Mouse (Mus musculus): ENCODE results near the gene Pisd.
"Not testable (repeated sequence)": the region's sequence is repeated elsewhere in the genome, so short reads cannot be mapped to it uniquely, and the experiment has no call there.

Gene Pisd

DNA sequence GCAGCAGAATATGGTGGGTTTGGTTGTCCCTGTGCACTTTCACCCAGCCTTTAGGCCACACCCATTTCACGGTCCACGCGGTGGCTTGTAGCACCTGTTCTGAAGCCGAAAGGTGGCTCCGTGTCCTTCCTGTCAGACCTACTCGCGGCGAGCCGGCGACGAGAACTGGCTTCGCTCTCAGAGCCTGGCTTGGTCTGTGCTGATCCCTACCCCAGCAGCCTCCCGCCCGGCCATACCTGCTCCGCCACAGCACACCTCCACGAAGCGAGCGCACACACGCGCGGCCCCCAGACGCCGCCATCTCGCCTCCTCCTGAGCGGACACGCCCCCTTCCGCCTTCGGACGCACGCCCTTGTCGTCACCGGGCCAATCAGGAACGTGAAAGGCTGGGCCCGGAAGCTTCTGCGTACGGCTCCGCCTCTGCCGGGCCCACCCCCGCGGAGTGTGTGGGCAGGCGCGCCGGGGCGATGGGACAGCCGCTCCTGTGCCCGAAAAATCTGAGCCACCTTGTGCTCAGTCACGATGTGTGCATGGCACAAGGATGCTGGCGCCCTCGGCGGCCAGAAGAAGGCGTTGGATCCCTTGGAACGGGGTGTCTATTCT, at the start of gene Pisd:
Pisd (minus strand) TSS at position 334 of the 603 bp plus-strand sequence.
- peak; percentile 90 for DNase-seq (ENCODE audit: low spot score)

- DNase-seq (ENCODE audit: low spot score), result no peak
These were observed 49.1 kb upstream of the Pisd start for GRCm38 (mm10) chr5:32834497-32834896.

DNA sequence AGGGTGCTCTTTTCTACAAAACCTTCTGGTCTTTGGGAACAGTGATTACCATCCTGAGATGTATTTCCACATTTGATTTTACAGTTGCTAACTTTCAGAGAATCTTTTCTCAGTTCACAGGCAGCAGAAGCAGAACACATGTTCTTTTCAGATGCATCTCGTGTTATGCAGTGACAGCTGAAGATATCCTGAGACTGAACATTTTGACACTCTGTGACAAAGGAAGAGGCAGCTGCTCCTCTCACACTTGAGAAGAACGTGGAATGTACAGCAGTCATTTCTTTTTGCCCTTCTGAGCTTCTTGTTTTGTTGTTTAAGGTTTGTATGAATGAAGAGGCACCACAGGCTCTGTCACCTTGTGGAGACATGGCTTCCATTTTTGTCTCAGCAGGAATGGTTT, 44.6 kb upstream of the Pisd start:
- no peak for DNase-seq (ENCODE audit: low spot score)

DNA sequence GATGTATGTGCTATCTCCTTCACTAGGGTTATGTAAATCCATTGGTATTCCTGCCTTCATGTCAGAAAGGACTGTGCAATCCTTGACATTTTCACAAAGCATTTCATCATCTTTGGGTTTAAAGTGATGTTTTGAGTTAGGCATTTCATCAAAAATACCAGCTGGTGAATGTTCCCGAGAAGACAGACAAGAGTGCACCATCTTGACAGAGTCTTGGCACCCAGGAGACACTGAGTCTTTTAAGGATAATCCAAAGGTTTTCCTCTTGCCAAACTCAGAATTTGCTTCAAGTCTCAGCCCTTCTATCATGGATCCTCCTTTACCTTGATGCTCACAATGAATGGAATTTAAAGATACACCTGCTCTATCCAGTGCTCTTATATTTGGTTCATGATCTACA, 43.3 kb upstream of the Pisd start:
- DNase-seq (ENCODE audit: low spot score), result not testable (repeated sequence)

DNA sequence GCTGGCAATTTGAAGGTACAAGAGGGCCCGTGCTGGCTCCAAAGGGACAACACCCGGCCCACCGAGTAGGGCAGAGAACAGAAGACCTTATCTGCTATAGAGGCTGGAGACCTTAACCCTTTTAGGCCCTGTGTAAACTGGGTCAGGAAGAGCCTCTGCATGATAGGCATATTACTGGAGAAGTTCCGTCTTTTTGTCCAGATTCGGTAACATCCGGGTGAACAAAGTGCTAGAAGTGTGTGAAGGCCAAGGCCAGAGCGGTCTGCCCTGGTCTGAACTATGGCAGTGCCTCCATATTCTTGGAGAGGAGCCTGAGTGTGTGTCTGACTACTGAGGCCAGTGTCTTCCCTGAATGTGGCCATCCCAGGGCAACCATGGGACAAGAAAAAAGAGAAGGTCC, 41.6 kb upstream of the Pisd start, which contains the start of gene Gm20671:
Gm20671 (minus strand) TSS at position 101 of the 400 bp plus-strand sequence.
- DNase-seq (ENCODE audit: low spot score), result no peak

DNA sequence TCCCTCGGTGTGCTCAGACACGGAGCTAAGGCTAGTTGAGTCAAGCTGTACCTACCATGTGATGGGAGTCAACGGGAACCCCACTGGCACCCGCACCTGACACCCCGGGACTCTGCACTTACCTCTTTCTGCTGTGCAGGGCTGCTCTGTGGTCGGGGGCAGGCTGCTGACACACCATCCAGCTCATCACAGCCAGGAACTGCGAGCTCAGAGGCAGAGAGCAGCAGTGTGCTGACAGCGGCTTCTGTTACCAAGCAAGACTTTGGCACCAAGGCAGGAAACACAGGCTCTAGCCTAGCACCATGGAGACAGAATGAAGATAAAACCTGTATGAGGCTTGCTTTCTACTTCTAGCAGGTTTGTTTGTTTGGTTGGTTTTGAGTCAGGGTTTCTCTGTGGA, 35.0 kb upstream of the Pisd start:
- no peak for DNase-seq (ENCODE audit: low spot score)

GRCm38 (mm10) chr5:32815396-32815795, 29.9 kb upstream of the Pisd start:
- DNase-seq (ENCODE audit: low spot score), result no peak

DNA sequence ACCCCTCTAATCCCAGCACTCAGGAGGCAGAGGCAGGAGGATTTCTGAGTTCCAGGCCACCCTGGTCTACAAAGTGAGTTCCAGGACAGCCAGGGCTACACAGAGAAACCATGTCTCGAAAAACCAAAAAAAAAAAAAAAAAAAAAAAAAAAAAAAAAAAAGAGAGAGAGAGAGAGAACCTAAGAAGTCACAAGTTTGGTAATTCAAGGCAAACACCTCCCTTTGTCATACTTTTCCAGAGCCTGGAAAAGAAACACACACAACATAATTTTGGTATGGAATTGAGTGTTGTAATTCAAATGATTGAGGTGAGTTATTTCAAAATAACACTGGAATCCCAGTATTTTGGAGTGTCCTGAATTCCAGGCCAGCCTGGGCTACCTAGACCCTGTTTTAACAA, 1.0 kb upstream of the Pisd start:
- DNase-seq (ENCODE audit: low spot score), result not testable (repeated sequence)

GRCm38 (mm10) chr5:32784726-32785125, 720 bp downstream of the Pisd start:
- DNase-seq (ENCODE audit: low spot score), result peak; percentile 24

DNA sequence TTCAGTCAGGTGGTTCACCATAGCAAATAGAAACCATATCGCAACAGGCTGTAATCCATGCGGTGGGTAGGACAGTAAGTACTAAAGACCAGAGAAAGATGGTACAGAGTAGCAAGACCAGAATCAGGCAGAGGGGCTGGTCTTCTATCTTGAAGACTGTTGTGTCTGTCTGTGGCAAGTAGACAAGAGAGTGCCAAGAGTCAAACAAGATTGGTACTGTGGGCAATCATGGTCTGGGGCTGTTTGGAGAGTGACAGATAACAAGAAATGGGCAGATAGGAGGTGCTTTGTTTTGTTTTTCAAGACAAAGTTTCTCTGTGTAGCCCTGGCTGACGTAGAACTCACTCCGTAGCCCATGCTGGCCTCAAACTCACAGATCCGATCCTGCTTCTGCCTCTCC, 3.9 kb downstream of the Pisd start:
- no peak for DNase-seq (ENCODE audit: low spot score)

GRCm38 (mm10) chr5:32778168-32778567, 7.3 kb downstream of the Pisd start:
- no peak for DNase-seq (ENCODE audit: low spot score)

DNA sequence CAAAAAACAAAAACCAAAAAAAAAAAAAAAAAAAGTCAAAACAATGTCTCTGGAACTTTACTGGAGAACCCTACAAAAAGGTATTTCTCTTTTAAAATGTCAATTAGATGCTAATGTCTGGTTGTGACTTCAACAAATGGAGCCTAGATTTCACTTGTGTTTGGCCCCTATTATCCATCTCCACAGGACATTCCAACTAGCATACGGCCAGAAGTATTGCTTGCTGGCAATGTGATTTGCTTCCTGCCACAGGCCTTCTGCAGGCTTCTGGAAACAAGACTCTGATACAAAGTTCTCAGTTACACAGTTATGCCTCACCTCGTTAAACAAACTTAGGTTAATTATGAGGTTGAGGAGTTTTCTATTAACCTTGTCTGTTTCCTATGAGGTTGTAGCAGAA, 13.1 kb downstream of the Pisd start:
- DNase-seq (ENCODE audit: low spot score), result no peak

GRCm38 (mm10) chr5:32767636-32768373, 17.6 kb downstream of the Pisd start:
- DNase-seq (ENCODE audit: low spot score), result no peak

DNA sequence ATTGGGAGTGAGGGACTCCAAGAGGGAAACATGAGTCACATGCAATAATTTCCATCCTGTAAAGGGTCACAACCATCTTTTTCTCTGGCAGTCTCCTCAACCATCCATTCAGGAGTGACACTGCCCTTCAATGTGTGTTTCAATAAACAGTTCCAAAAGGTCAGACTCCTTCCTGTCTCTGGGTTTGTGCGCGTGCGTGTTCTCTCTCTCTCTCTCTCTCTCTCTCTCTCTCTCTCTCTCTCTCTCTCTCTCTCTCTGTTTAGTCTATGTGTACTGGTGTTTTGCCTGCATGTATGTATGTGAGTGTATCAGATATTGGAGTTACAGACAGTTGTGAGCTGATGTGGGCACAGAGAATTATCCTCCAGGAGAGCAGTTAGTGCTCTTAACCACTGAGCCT, 18.4 kb downstream of the Pisd start:
- no peak for DNase-seq (ENCODE audit: low spot score)

DNA sequence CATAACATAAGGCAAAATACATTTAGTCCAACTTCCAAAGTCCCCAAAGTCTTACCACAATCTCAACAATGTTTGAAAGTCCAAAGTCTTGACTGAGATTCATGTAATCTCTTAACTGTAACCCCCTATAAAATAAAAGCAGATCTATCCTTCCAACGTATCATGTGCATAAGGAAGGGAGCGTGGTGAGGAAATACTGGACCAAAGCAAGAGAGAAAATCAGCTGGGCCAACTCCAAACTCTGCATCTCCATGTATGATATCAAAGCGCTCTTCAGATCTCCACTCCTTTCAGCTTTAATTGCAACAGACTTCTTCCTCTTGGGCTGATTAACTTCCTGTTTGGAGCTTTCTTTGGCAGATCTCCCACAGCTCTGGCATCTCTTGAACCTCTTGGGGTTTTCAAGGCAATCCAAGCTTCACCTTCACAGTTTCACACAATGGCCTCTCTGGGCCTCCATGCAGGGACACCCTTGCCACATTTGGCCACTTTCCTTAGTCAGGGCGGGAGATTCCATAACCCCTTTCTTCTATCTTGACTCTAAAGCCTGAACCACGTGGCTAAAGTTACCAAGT, 23.8 kb downstream of the Pisd start:
- DNase-seq (ENCODE audit: low spot score), result no peak

GRCm38 (mm10) chr5:32760787-32761186, 24.7 kb downstream of the Pisd start:
- DNase-seq (ENCODE audit: low spot score), result no peak

- DNase-seq (ENCODE audit: low spot score), result not testable (repeated sequence)
These were observed 25.1 kb downstream of the Pisd start for GRCm38 (mm10) chr5:32760352-32760751.

- DNase-seq (ENCODE audit: low spot score), result no peak
These were observed 25.8 kb downstream of the Pisd start for GRCm38 (mm10) chr5:32759662-32760061.

- no peak for DNase-seq (ENCODE audit: low spot score)
These were observed 29.3 kb downstream of the Pisd start for GRCm38 (mm10) chr5:32756141-32756540.

GRCm38 (mm10) chr5:32751736-32752135, 33.7 kb downstream of the Pisd start:
- DNase-seq (ENCODE audit: low spot score), result no peak

DNA sequence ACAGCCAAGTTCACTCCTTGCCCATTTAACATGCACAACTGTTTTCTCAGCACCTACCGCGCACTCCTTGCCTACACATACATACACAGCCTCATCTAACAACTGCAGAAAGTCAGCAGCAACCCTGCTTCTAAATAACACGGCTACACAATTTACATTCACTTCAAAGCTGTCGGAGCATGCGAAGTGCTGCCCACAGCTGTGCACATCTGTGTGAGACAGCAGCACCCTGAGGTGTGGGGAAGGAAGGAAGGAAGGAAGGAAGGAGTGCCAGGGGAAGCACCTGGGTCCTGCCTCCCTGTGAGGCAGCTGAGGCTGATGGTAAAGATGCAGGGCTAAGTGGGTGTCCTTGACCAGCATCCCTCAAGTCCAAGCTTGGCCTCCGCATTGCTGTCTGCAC, 36.5 kb downstream of the Pisd start:
- DNase-seq (ENCODE audit: low spot score), result no peak

- peak; percentile 34 for DNase-seq (ENCODE audit: low spot score)
These were observed 37.6 kb downstream of the Pisd start for GRCm38 (mm10) chr5:32747650-32748375.
